Mouse (Mus musculus): Measurements from ENCODE around the gene Foxn3. TPM values are rescaled to one million over a fixed set of nuclear protein-coding genes. Genes with fewer than 3 reads are reported as not detected.

Foxn3 gene
- polyA plus RNA-seq, 1 experiment from 2014 or later = 88.9 TPM

DNA sequence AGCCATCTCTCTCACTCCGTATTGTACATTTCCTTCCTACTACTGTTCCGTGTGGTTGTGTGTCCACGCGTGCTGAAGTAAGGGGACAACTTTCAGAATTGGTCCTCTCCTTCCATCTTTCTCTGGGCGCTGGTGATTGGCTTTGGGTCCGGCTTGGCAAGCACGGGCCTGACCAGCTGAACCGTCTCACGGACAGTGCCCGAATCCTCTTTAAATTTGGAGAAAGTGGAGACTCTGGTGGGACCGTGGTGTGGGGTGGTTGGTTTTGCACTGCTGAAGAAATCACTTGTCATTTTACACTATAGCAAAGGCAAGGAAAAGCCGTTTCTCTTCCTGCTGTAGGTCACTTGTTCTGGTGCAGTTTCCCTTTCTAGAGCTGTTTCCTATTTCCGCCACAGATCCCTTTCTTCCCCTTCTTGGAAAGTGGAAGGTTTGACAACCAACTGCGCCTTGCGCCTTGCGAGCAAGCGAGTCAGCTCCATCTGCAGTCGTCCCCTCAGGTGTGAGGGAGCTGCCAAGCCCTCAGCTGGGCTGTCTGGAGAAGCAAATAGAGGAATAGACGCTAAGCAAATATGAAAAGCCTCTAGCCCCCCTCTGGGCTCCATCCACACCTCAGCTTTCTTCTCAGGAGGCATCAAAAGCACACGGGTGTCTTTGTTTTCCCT is 229.9 kb downstream of the Foxn3 start:
- no peaks in the 10 kb centered on the region for H3K9me3 ChIP-seq
- peaks cover 67% of the 10 kb centered on the region for H3K4me1 ChIP-seq
- no peak overlapping the region for H3K27ac ChIP-seq
- H3K4me3 ChIP-seq = no peak overlapping the region
- no peaks in the 10 kb centered on the region for H3K27me3 ChIP-seq (replicated peaks)
- ATAC-seq (ENCODE audit: low FRiP score, low read depth) = no peak
- 0 out of 2 replicates have a peak, but pooled peaks cover 5% of the 10 kb centered on the region for H3K36me3 ChIP-seq
- no peak overlapping the region for H3K4me2 ChIP-seq (replicated peaks)
- no peak overlapping the region for H3K9ac ChIP-seq
- 85% methylated on average over 20 of the region's 20 CpGs for WGBS

- 78% methylated on average over 16 of the region's 16 CpGs for WGBS
- H3K9me3 ChIP-seq = no peaks in the 10 kb centered on the region
- no peak overlapping the region for H3K4me2 ChIP-seq (replicated peaks)
- no peak for ATAC-seq (ENCODE audit: low FRiP score, low read depth)
- no peak overlapping the region for H3K27ac ChIP-seq
- 0 out of 2 replicates have a peak, but pooled peaks cover 5% of the 10 kb centered on the region for H3K36me3 ChIP-seq
- H3K4me1 ChIP-seq = peaks cover 67% of the 10 kb centered on the region
- no peak overlapping the region for H3K4me3 ChIP-seq
- no peaks in the 10 kb centered on the region for H3K27me3 ChIP-seq (replicated peaks)
- H3K9ac ChIP-seq = no peak overlapping the region
Observed at GRCm38 (mm10) chr12:99332144-99332807, 231.1 kb downstream of the Foxn3 start.

- H3K4me2 ChIP-seq (replicated peaks) = no peak overlapping the region
- H3K27me3 ChIP-seq (replicated peaks) = no peaks in the 10 kb centered on the region
- H3K36me3 ChIP-seq = 0 out of 2 replicates have a peak, but pooled peaks cover 5% of the 10 kb centered on the region
- no peak overlapping the region for H3K27ac ChIP-seq
- 44% methylated on average over 8 of the region's 8 CpGs for WGBS
- no peak for ATAC-seq (ENCODE audit: low FRiP score, low read depth)
- H3K4me1 ChIP-seq = peaks cover 63% of the 10 kb centered on the region
- H3K9ac ChIP-seq = no peak overlapping the region
- no peak overlapping the region for H3K4me3 ChIP-seq
- no peaks in the 10 kb centered on the region for H3K9me3 ChIP-seq
Observed at GRCm38 (mm10) chr12:99331341-99331947, 231.9 kb downstream of the Foxn3 start.

DNA sequence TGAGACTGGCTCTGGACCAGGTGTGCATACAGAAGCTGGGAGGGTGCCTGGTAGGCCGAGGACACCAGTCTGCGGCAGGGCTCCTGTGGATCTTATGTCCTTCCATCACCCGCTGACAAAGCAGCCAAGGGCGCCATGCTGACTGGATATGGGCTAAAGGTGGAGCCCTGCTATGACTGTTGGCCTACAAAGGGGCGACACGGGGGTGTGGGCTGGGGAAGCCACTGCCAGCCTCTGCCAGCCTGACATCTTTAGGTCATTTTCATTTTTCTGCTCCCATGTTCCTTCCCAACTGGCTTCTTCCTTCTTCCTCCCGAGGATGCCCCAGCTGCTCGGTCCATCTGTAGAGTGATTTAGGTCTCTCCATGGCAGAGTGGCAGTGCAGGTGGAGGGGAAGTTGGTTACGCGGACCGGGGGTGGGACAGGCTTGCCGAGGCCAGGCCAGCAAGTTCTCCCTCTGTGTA is 232.5 kb downstream of the Foxn3 start:
- H3K4me2 ChIP-seq (replicated peaks) = no peak overlapping the region
- 0 out of 2 replicates have a peak, but pooled peaks cover 5% of the 10 kb centered on the region for H3K36me3 ChIP-seq
- no peak overlapping the region for H3K27ac ChIP-seq
- no peaks in the 10 kb centered on the region for H3K9me3 ChIP-seq
- no peak overlapping the region for H3K4me3 ChIP-seq
- no peak overlapping the region for H3K9ac ChIP-seq
- peaks cover 63% of the 10 kb centered on the region for H3K4me1 ChIP-seq
- 69% methylated on average over 12 of the region's 12 CpGs for WGBS
- no peaks in the 10 kb centered on the region for H3K27me3 ChIP-seq (replicated peaks)
- no peak for ATAC-seq (ENCODE audit: low FRiP score, low read depth)

GRCm38 (mm10) chr12:99329301-99330257 is 233.8 kb downstream of the Foxn3 start:
- ATAC-seq (ENCODE audit: low FRiP score, low read depth) = peak; percentile 65
- 0 out of 2 replicates have a peak, but pooled peaks cover 5% of the 10 kb centered on the region for H3K36me3 ChIP-seq
- no peaks in the 10 kb centered on the region for H3K9me3 ChIP-seq
- H3K27me3 ChIP-seq (replicated peaks) = no peaks in the 10 kb centered on the region
- peaks cover 59% of the 10 kb centered on the region for H3K4me1 ChIP-seq
- WGBS = 5% methylated on average over 20 of the region's 20 CpGs
- peak overlapping the region; percentile 34 for H3K4me2 ChIP-seq (replicated peaks)
- no peak overlapping the region for H3K4me3 ChIP-seq
- 0 out of 2 replicates have a peak overlapping the region, but pooled peaks have one; percentile 14 for H3K9ac ChIP-seq
- H3K27ac ChIP-seq = no peak overlapping the region

GRCm38 (mm10) chr12:99326157-99326556 is 237.2 kb downstream of the Foxn3 start:
- Histone ChIP-seq H3K4me2 (replicated peaks) (no peak overlapping the region), H3K9ac (no peak overlapping the region), H3K27ac (no peak overlapping the region), H3K4me3 (no peak overlapping the region), H3K27me3 (replicated peaks) (no peaks in the 10 kb centered on the region), H3K36me3 (no peaks in the 10 kb centered on the region), H3K4me1 (peaks cover 42% of the 10 kb centered on the region), H3K9me3 (no peaks in the 10 kb centered on the region)
- ATAC-seq (ENCODE audit: low FRiP score, low read depth) = no peak
- 23% methylated on average over 8 of the region's 8 CpGs for WGBS

- Histone ChIP-seq H3K4me3 (no peak overlapping the region), H3K27me3 (replicated peaks) (no peaks in the 10 kb centered on the region), H3K27ac (no peak overlapping the region), H3K4me2 (replicated peaks) (no peak overlapping the region), H3K4me1 (peaks cover 25% of the 10 kb centered on the region), H3K9me3 (no peaks in the 10 kb centered on the region), H3K36me3 (peaks cover 6% of the 10 kb centered on the region; the same call in 1 of the 2 replicates), H3K9ac (no peak overlapping the region)
- WGBS = 80% methylated on average over 12 of the region's 12 CpGs
- no peak for ATAC-seq (ENCODE audit: low FRiP score, low read depth)
Observed at GRCm38 (mm10) chr12:99321633-99322431, 241.6 kb downstream of the Foxn3 start.

DNA sequence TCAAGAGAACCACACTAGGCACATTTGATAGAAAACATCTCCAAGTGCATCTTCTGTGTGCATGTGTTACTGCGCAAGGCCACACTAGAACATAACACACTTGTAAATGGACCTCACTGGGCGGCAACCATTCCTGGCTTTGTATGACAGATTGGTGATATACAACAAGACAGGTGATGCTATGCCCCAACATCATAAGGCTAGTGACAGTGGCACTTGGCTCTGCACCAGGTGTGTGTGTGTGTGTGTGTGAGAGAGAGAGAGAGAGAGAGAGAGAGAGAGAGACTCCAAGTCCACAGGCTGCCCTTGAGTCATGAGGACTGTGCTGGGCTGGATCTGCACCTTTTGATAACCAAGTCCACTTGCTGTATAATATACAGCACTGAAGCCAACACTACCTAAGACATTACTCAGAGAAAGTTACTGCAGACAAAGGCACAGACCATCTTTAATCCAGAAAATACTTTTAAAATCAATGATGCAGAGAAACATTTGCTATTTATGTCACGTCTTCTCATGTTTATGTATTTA is 242.4 kb downstream of the Foxn3 start:
- 91% methylated on average over 3 of the region's 3 CpGs for whole genome bisulfite sequencing
- H3K36me3 ChIP-seq = peaks cover 6% of the 10 kb centered on the region; the same call in 1 of the 2 replicates
- no peaks in the 10 kb centered on the region for H3K27me3 ChIP-seq (replicated peaks)
- peaks cover 18% of the 10 kb centered on the region for H3K4me1 ChIP-seq
- no peak overlapping the region for H3K9ac ChIP-seq
- no peak for ATAC-seq (ENCODE audit: low FRiP score, low read depth)
- H3K9me3 ChIP-seq = peaks cover 3% of the 10 kb centered on the region; the same call in 1 of the 2 replicates
- no peak overlapping the region for H3K27ac ChIP-seq
- H3K4me3 ChIP-seq = no peak overlapping the region
- H3K4me2 ChIP-seq (replicated peaks) = no peak overlapping the region

GRCm38 (mm10) chr12:99319896-99320295 is 243.5 kb downstream of the Foxn3 start:
- ATAC-seq (ENCODE audit: low FRiP score, low read depth) = no peak
- Histone ChIP-seq H3K36me3 (peaks cover 6% of the 10 kb centered on the region; the same call in 1 of the 2 replicates), H3K27ac (no peak overlapping the region), H3K4me1 (peaks cover 14% of the 10 kb centered on the region), H3K9ac (no peak overlapping the region), H3K27me3 (replicated peaks) (no peaks in the 10 kb centered on the region), H3K9me3 (peaks cover 3% of the 10 kb centered on the region; the same call in 1 of the 2 replicates), H3K4me2 (replicated peaks) (no peak overlapping the region), H3K4me3 (no peak overlapping the region)
- 61% methylated on average over 2 of the region's 2 CpGs for WGBS

DNA sequence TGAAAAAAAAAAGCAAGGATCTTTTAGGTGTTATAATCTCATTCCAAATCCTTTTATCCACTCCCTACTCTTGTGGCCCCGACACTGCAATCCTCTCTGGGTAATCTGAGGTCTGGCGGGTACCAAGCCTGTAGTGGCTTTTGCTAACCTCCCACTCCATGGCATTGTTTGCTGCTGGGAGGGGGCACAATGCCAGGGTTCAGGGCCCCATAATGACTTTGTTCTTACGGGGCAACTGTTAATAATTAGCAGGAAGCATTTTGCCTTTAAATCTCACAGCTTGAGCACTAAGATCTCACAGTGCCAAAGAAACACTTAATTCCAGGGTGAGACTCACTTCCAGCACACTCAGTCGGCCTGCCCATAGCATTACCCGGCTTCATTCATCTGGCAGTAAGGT is 244.2 kb downstream of the Foxn3 start:
- WGBS = 30% methylated on average over 5 of the region's 5 CpGs
- Histone ChIP-seq H3K4me1 (peaks cover 14% of the 10 kb centered on the region), H3K9me3 (peaks cover 3% of the 10 kb centered on the region; the same call in 1 of the 2 replicates), H3K9ac (no peak overlapping the region), H3K27me3 (replicated peaks) (no peaks in the 10 kb centered on the region), H3K4me3 (no peak overlapping the region), H3K36me3 (peaks cover 6% of the 10 kb centered on the region; the same call in 1 of the 2 replicates), H3K27ac (no peak overlapping the region), H3K4me2 (replicated peaks) (no peak overlapping the region)
- ATAC-seq (ENCODE audit: low FRiP score, low read depth) = no peak
